Mouse (Mus musculus) brown adipose tissue, adult 24 weeks (tissue): ENCODE results near the gene Prrc2b. TPM values are rescaled to one million over a fixed set of nuclear protein-coding genes. Genes with fewer than 3 reads are reported as not detected.
A peak's percentile ranks its signal among the peaks of the same experiment; 100 is the strongest.

Source experiments
- H3K27ac ChIP-seq: fragments of 200-500 bp; replicated peaks from 2 replicates; pipeline ENCODE4 v1.5.1; 2012; ENCODE audit warnings: low read depth, mild to moderate bottlenecking, low read length
- H3K4me1 ChIP-seq: fragments of 200-500 bp; 2 replicates; pipeline ENCODE4 v1.6.1; 2012; ENCODE audit warnings: low read length, mixed read lengths; ENCODE audit not compliant: control insufficient read depth, insufficient read depth, insufficient read length
- H3K4me3 ChIP-seq: fragments of 200-500 bp; 2 replicates; pipeline ENCODE4 v1.5.1; 2012; ENCODE audit warnings: low read depth, mild to moderate bottlenecking, low read length, moderate library complexity; ENCODE audit not compliant: insufficient read depth
- polyA plus RNA-seq: library from polyadenylated mRNA; stranded (reverse); fragments of >200 nt; gene quantifications from 2 replicates; pipeline ENCODE4 v1.2.4, GENCODE M21; 2012; ENCODE audit not compliant: missing spikeins, insufficient read depth, insufficient read length

Gene Prrc2b
- polyA plus RNA-seq, 1 experiment, result 15.1 TPM

GRCm38 (mm10) chr2:32237571-32237970 is 86.7 kb downstream of the Prrc2b start:
- Histone ChIP-seq H3K4me1 (peaks cover 7% of the 10 kb centered on the region; the same call in 1 of the 2 replicates), H3K27ac (no peak overlapping the region), H3K4me3 (peak overlapping the region; percentile 80)

- Histone ChIP-seq H3K4me3 (no peak overlapping the region), H3K4me1 (peaks cover 7% of the 10 kb centered on the region; the same call in 1 of the 2 replicates)
These were observed 88.0 kb downstream of the Prrc2b start for GRCm38 (mm10) chr2:32238708-32239435.

GRCm38 (mm10) chr2:32240591-32240990 is 89.7 kb downstream of the Prrc2b start:
- Histone ChIP-seq H3K4me1 (no peaks in the 10 kb centered on the region), H3K27ac (no peak overlapping the region), H3K4me3 (no peak overlapping the region)

More at GRCm38 (mm10) chr2:32238708-32239435, 88.0 kb downstream of the Prrc2b start:
- H3K27ac ChIP-seq, result no peak overlapping the region

- Histone ChIP-seq H3K4me1 (no peaks in the 10 kb centered on the region), H3K27ac (no peak overlapping the region), H3K4me3 (no peak overlapping the region)
These were observed 92.1 kb downstream of the Prrc2b start for GRCm38 (mm10) chr2:32242986-32243385.

GRCm38 (mm10) chr2:32246741-32247140 is 95.9 kb downstream of the Prrc2b start:
- H3K4me3 ChIP-seq, result no peak overlapping the region
- H3K4me1 ChIP-seq, result no peaks in the 10 kb centered on the region; the same call in 1 of the 2 replicates
- H3K27ac ChIP-seq, result peak overlapping the region; percentile 37

- no peak overlapping the region for H3K4me3 ChIP-seq
- peak overlapping the region; percentile 77 for H3K27ac ChIP-seq
- H3K4me1 ChIP-seq, result no peaks in the 10 kb centered on the region; the same call in 1 of the 2 replicates
These were observed 97.8 kb downstream of the Prrc2b start for GRCm38 (mm10) chr2:32248377-32249361.

- H3K4me3 ChIP-seq, result no peak overlapping the region
- H3K27ac ChIP-seq, result no peak overlapping the region
- no peaks in the 10 kb centered on the region; the same call in none of the 2 replicates for H3K4me1 ChIP-seq
These were observed 101.1 kb downstream of the Prrc2b start for GRCm38 (mm10) chr2:32251791-32252527.

- H3K4me3 ChIP-seq, result no peak overlapping the region
- H3K4me1 ChIP-seq, result peaks cover 2% of the 10 kb centered on the region
- H3K27ac ChIP-seq, result no peak overlapping the region
These were observed 101.8 kb downstream of the Prrc2b start for GRCm38 (mm10) chr2:32252658-32253057.

- H3K4me1 ChIP-seq, result peaks cover 5% of the 10 kb centered on the region
- no peak overlapping the region for H3K4me3 ChIP-seq
- H3K27ac ChIP-seq, result no peak overlapping the region
These were observed 102.5 kb downstream of the Prrc2b start for GRCm38 (mm10) chr2:32253352-32253751.

GRCm38 (mm10) chr2:32254563-32254962 is 103.7 kb downstream of the Prrc2b start:
- H3K4me3 ChIP-seq, result no peak overlapping the region
- H3K27ac ChIP-seq, result peak overlapping the region; percentile 38
- H3K4me1 ChIP-seq, result peaks cover 5% of the 10 kb centered on the region

GRCm38 (mm10) chr2:32256273-32256672 is 105.4 kb downstream of the Prrc2b start:
- Histone ChIP-seq H3K4me1 (peaks cover 5% of the 10 kb centered on the region), H3K4me3 (peak overlapping the region; percentile 4; the same call in 1 of the 2 replicates), H3K27ac (peak overlapping the region; percentile 71)

- Histone ChIP-seq H3K4me3 (peak overlapping the region; percentile 96), H3K27ac (peak overlapping the region; percentile 92), H3K4me1 (peaks cover 5% of the 10 kb centered on the region)
These were observed 108.1 kb downstream of the Prrc2b start for GRCm38 (mm10) chr2:32258887-32259533.

GRCm38 (mm10) chr2:32259657-32260417 is 109.0 kb downstream of the Prrc2b start, which contains the start of gene Uck1:
TSS of gene Uck1 (minus strand) at chr2:32260159.
- H3K4me3 ChIP-seq, result peak within 1 kb of the TSS; percentile 96
- H3K27ac ChIP-seq, result peak within 1 kb of the TSS; percentile 84
- H3K4me1 ChIP-seq, result peaks cover 5% of the 10 kb centered on the region

GRCm38 (mm10) chr2:32260635-32261034 is 109.8 kb downstream of the Prrc2b start:
- no peak overlapping the region for H3K4me3 ChIP-seq
- H3K27ac ChIP-seq, result no peak overlapping the region
- peaks cover 5% of the 10 kb centered on the region for H3K4me1 ChIP-seq
